Mouse (Mus musculus) MEL (cell line): ENCODE data around the gene Ppp3r1. TPM values are rescaled to one million over a fixed set of nuclear protein-coding genes. Genes with fewer than 3 reads are reported as not detected.

Source experiments
- DNase-seq: peaks from one replicate; pipeline ENCODE4 v3.0.0; 2011; ENCODE audit warnings: low read depth, low spot score
- H3K27ac ChIP-seq: 2 replicates; pipeline ENCODE4 v1.5.1; 2012; ENCODE audit warnings: low read depth, mild to moderate bottlenecking, control low read depth, low read length, moderate library complexity; ENCODE audit not compliant: control insufficient read depth
- H3K27me3 ChIP-seq, 2 experiments: fragments of 150-350 bp in 1 of 2; sonication (generic) in 1 of 2; 2 replicates each; pipeline ENCODE4 v1.6.1; 2012; ENCODE audit warnings: low read length in 2 of 2, mild to moderate bottlenecking in 2 of 2, improper control_type of control experiment in 1 of 2, moderate library complexity in 1 of 2; ENCODE audit not compliant: insufficient read depth in 2 of 2, control insufficient read depth in 1 of 2
- H3K36me3 ChIP-seq, 2 experiments: 2 replicates each; pipeline ENCODE4 v1.6.1; 2012 to 2014; ENCODE audit warnings: low read length in 2 of 2, improper control_type of control experiment in 1 of 2, inconsistent platforms in 1 of 2, mild to moderate bottlenecking in 1 of 2; ENCODE audit not compliant: insufficient read depth in 2 of 2, control insufficient read depth in 1 of 2
- H3K4me1 ChIP-seq, 2 experiments: fragments of 150-350 bp in 1 of 2; sonication (generic) in 1 of 2; 2 replicates each; pipeline ENCODE4 v1.6.1; 2012; ENCODE audit warnings: low read length in 2 of 2, improper control_type of control experiment in 1 of 2, mild to moderate bottlenecking in 1 of 2; ENCODE audit not compliant: insufficient read depth in 2 of 2, control insufficient read depth in 1 of 2
- H3K4me3 ChIP-seq, 2 experiments: fragments of 150-350 bp in 1 of 2; sonication (generic) in 1 of 2; 2 replicates each; pipeline ENCODE4 v1.5.1; 2012; ENCODE audit warnings: low read depth in 2 of 2, low read length in 2 of 2, mild to moderate bottlenecking in 2 of 2, moderate library complexity in 2 of 2, control low read depth in 1 of 2, improper control_type of control experiment in 1 of 2; ENCODE audit not compliant: control insufficient read depth in 1 of 2, insufficient read depth in 1 of 2
- H3K79me2 ChIP-seq: 2 replicates; pipeline ENCODE4 v1.6.1; 2012; ENCODE audit warnings: mild to moderate bottlenecking, low read length, moderate library complexity; ENCODE audit not compliant: control insufficient read depth, poor library complexity, insufficient read depth
- H3K9ac ChIP-seq: 2 replicates; pipeline ENCODE4 v1.6.1; 2012; ENCODE audit warnings: low read depth, mild to moderate bottlenecking, control low read depth, low read length, moderate library complexity; ENCODE audit not compliant: control insufficient read depth, poor library complexity, severe bottlenecking
- H3K9me3 ChIP-seq: fragments of 150-350 bp; sonication (generic); replicated peaks from 2 replicates; pipeline ENCODE4 v1.6.1; 2012; ENCODE audit warnings: mild to moderate bottlenecking, low read length, improper control_type of control experiment, moderate library complexity; ENCODE audit not compliant: insufficient read depth
- BHLHE40 ChIP-seq: IDR thresholded peaks from 2 replicates; pipeline ENCODE4 v1.6.1; 2012; ENCODE audit warnings: low read depth, mild to moderate bottlenecking, inconsistent platforms, low read length, improper control_type of control experiment, borderline replicate concordance
- CHD1 ChIP-seq: IDR thresholded peaks from 2 replicates; pipeline ENCODE4 v1.6.1; 2012; ENCODE audit warnings: low read depth, mild to moderate bottlenecking, inconsistent platforms, low read length, improper control_type of control experiment
- CHD2 ChIP-seq: IDR thresholded peaks from 2 replicates; pipeline ENCODE4 v1.6.1; 2011; ENCODE audit warnings: low read length, improper control_type of control experiment
- CTCF ChIP-seq, 3 experiments: IDR thresholded peaks in 2 of 3; conservative IDR thresholded peaks in 1 of 3; 2 replicates each; pipeline ENCODE4 v1.5.1; 2011 to 2012; ENCODE audit warnings: low read length in 3 of 3, low read depth in 2 of 3, mild to moderate bottlenecking in 2 of 3, improper control_type of control experiment in 1 of 3, inconsistent platforms in 1 of 3, mixed read lengths in 1 of 3, moderate library complexity in 1 of 3; ENCODE audit not compliant: control insufficient read depth in 1 of 3, insufficient read depth in 1 of 3, poor library complexity in 1 of 3, severe bottlenecking in 1 of 3
- E2F4 ChIP-seq: IDR thresholded peaks from 2 replicates; pipeline ENCODE4 v1.6.1; 2011; ENCODE audit warnings: low read depth, low read length, improper control_type of control experiment, borderline replicate concordance
- ELF1 ChIP-seq: IDR thresholded peaks from 2 replicates; pipeline ENCODE4 v1.6.1; 2014; ENCODE audit warnings: low read depth, mild to moderate bottlenecking, inconsistent platforms, low read length, improper control_type of control experiment, moderate library complexity
- EP300 ChIP-seq, 2 experiments: IDR thresholded peaks; 2 replicates each; pipeline ENCODE4 v1.6.1; 2011; ENCODE audit warnings: improper control_type of control experiment in 2 of 2, low read length in 2 of 2, low read depth in 1 of 2, mild to moderate bottlenecking in 1 of 2
- GABPA ChIP-seq: IDR thresholded peaks from 2 replicates; pipeline ENCODE4 v1.6.1; 2012; ENCODE audit warnings: low read depth, mild to moderate bottlenecking, inconsistent platforms, low read length, improper control_type of control experiment, moderate library complexity
- GATA1 ChIP-seq: IDR thresholded peaks from 2 replicates; pipeline ENCODE4 v1.6.1; 2011; ENCODE audit warnings: low read depth, low read length, improper control_type of control experiment
- HCFC1 ChIP-seq: IDR thresholded peaks from 2 replicates; pipeline ENCODE4 v1.6.1; 2012; ENCODE audit warnings: low read depth, mild to moderate bottlenecking, inconsistent platforms, low read length, improper control_type of control experiment, moderate library complexity
- JUND ChIP-seq: IDR thresholded peaks from 2 replicates; pipeline ENCODE4 v1.6.1; 2011; ENCODE audit warnings: low read depth, mild to moderate bottlenecking, improper control_type of control experiment, low read length
- KAT2A ChIP-seq: conservative IDR thresholded peaks from 2 replicates; pipeline ENCODE4 v1.6.1; 2012; ENCODE audit warnings: low read depth, low read length, improper control_type of control experiment, inconsistent platforms
- MAFK ChIP-seq: IDR thresholded peaks from 2 replicates; pipeline ENCODE4 v1.6.1; 2011; ENCODE audit warnings: low read depth, mild to moderate bottlenecking, low read length, improper control_type of control experiment, borderline replicate concordance
- MAX ChIP-seq: IDR thresholded peaks from 2 replicates; pipeline ENCODE4 v1.6.1; 2011; ENCODE audit warnings: low read length, improper control_type of control experiment
- MAZ ChIP-seq: IDR thresholded peaks from 2 replicates; pipeline ENCODE4 v1.6.1; 2012; ENCODE audit warnings: low read depth, mild to moderate bottlenecking, inconsistent platforms, low read length, improper control_type of control experiment
- MXI1 ChIP-seq: IDR thresholded peaks from 2 replicates; pipeline ENCODE4 v1.6.1; 2011; ENCODE audit warnings: mild to moderate bottlenecking, low read depth, low read length, improper control_type of control experiment
- MYB ChIP-seq: IDR thresholded peaks from 2 replicates; pipeline ENCODE4 v1.6.1; 2011; ENCODE audit warnings: mild to moderate bottlenecking, low read depth, low read length, improper control_type of control experiment
- NELFE ChIP-seq: IDR thresholded peaks from 2 replicates; pipeline ENCODE4 v1.6.1; 2011; ENCODE audit warnings: low read depth, low read length, improper control_type of control experiment
- NRF1 ChIP-seq: IDR thresholded peaks from 2 replicates; pipeline ENCODE4 v1.6.1; 2014; ENCODE audit warnings: low read depth, mild to moderate bottlenecking, inconsistent platforms, low read length, improper control_type of control experiment, moderate library complexity; ENCODE audit not compliant: poor library complexity, insufficient read depth, severe bottlenecking
- POLR2A ChIP-seq, 2 experiments: IDR thresholded peaks; 2 replicates each; pipeline ENCODE4 v1.6.1; 2011 to 2012; ENCODE audit warnings: low read length in 2 of 2, mild to moderate bottlenecking in 2 of 2, control low read depth in 1 of 2, improper control_type of control experiment in 1 of 2, low read depth in 1 of 2, moderate library complexity in 1 of 2; ENCODE audit not compliant: control insufficient read depth in 1 of 2, insufficient read depth in 1 of 2, poor library complexity in 1 of 2
- RAD21 ChIP-seq: IDR thresholded peaks from 2 replicates; pipeline ENCODE4 v1.6.1; 2011; ENCODE audit warnings: mild to moderate bottlenecking, low read depth, low read length, improper control_type of control experiment
- RCOR1 ChIP-seq: IDR thresholded peaks from 2 replicates; pipeline ENCODE4 v1.6.1; 2012; ENCODE audit warnings: low read depth, mild to moderate bottlenecking, inconsistent platforms, low read length, improper control_type of control experiment
- TAL1 ChIP-seq: IDR thresholded peaks from 2 replicates; pipeline ENCODE4 v1.6.1; 2012; ENCODE audit warnings: mild to moderate bottlenecking, inconsistent platforms, low read length, moderate library complexity, mixed read lengths
- TBP ChIP-seq: IDR thresholded peaks from 2 replicates; pipeline ENCODE4 v1.8.0; 2011; ENCODE audit warnings: low read depth, low read length, improper control_type of control experiment
- TCF12 ChIP-seq: IDR thresholded peaks from 2 replicates; pipeline ENCODE4 v1.6.1; 2014; ENCODE audit warnings: low read depth, mild to moderate bottlenecking, inconsistent platforms, low read length, improper control_type of control experiment, moderate library complexity
- UBTF ChIP-seq: IDR thresholded peaks from 2 replicates; pipeline ENCODE4 v1.6.1; 2012; ENCODE audit warnings: low read depth, mild to moderate bottlenecking, inconsistent platforms, low read length, improper control_type of control experiment, moderate library complexity, borderline replicate concordance; ENCODE audit not compliant: insufficient read depth
- USF1 ChIP-seq: IDR thresholded peaks from 2 replicates; pipeline ENCODE4 v1.6.1; 2014; ENCODE audit warnings: low read depth, mild to moderate bottlenecking, inconsistent platforms, low read length, improper control_type of control experiment, moderate library complexity
- ZMIZ1 ChIP-seq: IDR thresholded peaks from 2 replicates; pipeline ENCODE4 v1.6.1; 2012; ENCODE audit warnings: low read depth, mild to moderate bottlenecking, inconsistent platforms, low read length, improper control_type of control experiment, moderate library complexity
- polyA plus RNA-seq, 2 experiments: library from polyadenylated mRNA; stranded (reverse) in 1 of 2; unstranded in 1 of 2; fragments of >175 nt in 1 of 2; fragments of >200 nt in 1 of 2; gene quantifications; 2 replicates each; pipeline versions ENCODE4 v1.2.1 to v1.2.4; 2012; ENCODE audit warnings: low replicate concordance in 2 of 2, low read depth in 1 of 2; ENCODE audit not compliant: insufficient read length in 2 of 2, insufficient read depth in 1 of 2, missing spikeins in 1 of 2
- total RNA-seq: library from RNA; depleted of rRNA; stranded (reverse); fragments of 300-350 nt; gene quantifications from 2 replicates; pipeline ENCODE4 v1.2.3, GENCODE M21; 2012

The Ppp3r1 gene
- total and polyA plus RNA-seq, 3 experiments, result 48.8 to 67.9 (median 63.8) TPM

- no peaks in the 10 kb centered on the region for H3K27me3 ChIP-seq
- no peak overlapping the region for H3K27ac ChIP-seq
- H3K79me2 ChIP-seq, result no peaks in the 10 kb centered on the region
- TF ChIP-seq E2F4, result no peak
- no peak for TF ChIP-seq UBTF
- TF ChIP-seq MAX, result no peak
- TF ChIP-seq ELF1, result no peak
- no peak for TF ChIP-seq JUND
- no peak for TF ChIP-seq GATA1
- no peak for TF ChIP-seq TCF12
- no peak for TF ChIP-seq HCFC1
- no peak for TF ChIP-seq KAT2A
- no peak for TF ChIP-seq BHLHE40
- no peak for TF ChIP-seq TBP
- TF ChIP-seq POLR2A (IDR thresholded peaks at IDR 0.05; ENCODE audit: control insufficient read depth in 1 of 2, insufficient read depth in 1 of 2, low read depth in 1 of 2, low read length in 2 of 2, poor library complexity in 1 of 2), result no peak
- no peak for TF ChIP-seq RAD21
- no peak for TF ChIP-seq MXI1
- TF ChIP-seq TAL1, result no peak
- TF ChIP-seq USF1, result no peak
- no peak for TF ChIP-seq NELFE
- no peak for TF ChIP-seq CTCF (IDR thresholded peaks at IDR 0.05 in 2 of 3, conservative IDR thresholded peaks at IDR 0.05 in 1 of 3; ENCODE audit: control insufficient read depth in 1 of 3, insufficient read depth in 1 of 3, low read depth in 2 of 3, low read length in 3 of 3, poor library complexity in 1 of 3, severe bottlenecking in 1 of 3)
- no peak for DNase-seq
- H3K4me3 ChIP-seq, result no peak overlapping the region
- H3K4me1 ChIP-seq, result no peaks in the 10 kb centered on the region
- no peaks in the 10 kb centered on the region for H3K9me3 ChIP-seq
- peaks cover 0 to 43% of the 10 kb centered on the region in 2 experiments; a peak in 3 of 4 replicates for H3K36me3 ChIP-seq
- H3K9ac ChIP-seq, result no peak overlapping the region
These were observed 40.9 kb downstream of the Ppp3r1 start for GRCm38 (mm10) chr11:17199840-17200501.

GRCm38 (mm10) chr11:17200936-17201335, 41.9 kb downstream of the Ppp3r1 start:
- TF ChIP-seq GABPA, result no peak
- no peak for TF ChIP-seq RAD21
- TF ChIP-seq ZMIZ1, result no peak
- no peak for TF ChIP-seq TCF12
- TF ChIP-seq NRF1, result no peak
- no peak for TF ChIP-seq MAZ
- TF ChIP-seq EP300 (IDR thresholded peaks at IDR 0.05; ENCODE audit: low read depth in 1 of 2, low read length in 2 of 2), result no peak
- TF ChIP-seq CHD2, result no peak
- no peak for TF ChIP-seq CHD1
- no peak for TF ChIP-seq RCOR1
- TF ChIP-seq MYB, result no peak
- TF ChIP-seq POLR2A (IDR thresholded peaks at IDR 0.05; ENCODE audit: control insufficient read depth in 1 of 2, insufficient read depth in 1 of 2, low read depth in 1 of 2, low read length in 2 of 2, poor library complexity in 1 of 2), result no peak
- no peak for TF ChIP-seq USF1
- TF ChIP-seq TBP, result no peak
- no peak for TF ChIP-seq MAFK
- TF ChIP-seq, all 39 proteins: peak for 0
- H3K36me3 ChIP-seq, result peaks cover 0 to 36% of the 10 kb centered on the region in 2 experiments; a peak in 3 of 4 replicates
- H3K4me1 ChIP-seq, result no peaks in the 10 kb centered on the region

More at GRCm38 (mm10) chr11:17200936-17201335, 41.9 kb downstream of the Ppp3r1 start:
- Histone ChIP-seq H3K27ac (no peak overlapping the region), H3K9me3 (no peaks in the 10 kb centered on the region), H3K79me2 (no peaks in the 10 kb centered on the region), H3K4me3 (no peak overlapping the region), H3K9ac (no peak overlapping the region), H3K27me3 (no peaks in the 10 kb centered on the region)
- no peak for DNase-seq
